Mouse (Mus musculus): ENCODE measurements around the gene Cyp24a1. TPM values are rescaled to one million over a fixed set of nuclear protein-coding genes. Genes with fewer than 3 reads are reported as not detected.

Gene Cyp24a1
- total RNA-seq (2021) = not detected
- long read RNA-seq, experiment 1 = 0 reads
- long read RNA-seq, experiment 2 = 0 reads

GRCm38 (mm10) chr2:170497091-170497566 lies at the start of gene Cyp24a1:
TSS of gene Cyp24a1 (minus strand) at chr2:170497145.
- DNase-seq (ENCODE audit: low spot score in 2 of 2) = no peak

- DNase-seq (ENCODE audit: low spot score in 2 of 2) = no peak
These were observed 48.8 kb upstream of the Cyp24a1 start for GRCm38 (mm10) chr2:170545745-170546144.

GRCm38 (mm10) chr2:170544950-170545349 lies 48.0 kb upstream of the Cyp24a1 start:
- DNase-seq (ENCODE audit: low spot score in 2 of 2) = no peak

GRCm38 (mm10) chr2:170544159-170544558 lies 47.2 kb upstream of the Cyp24a1 start:
- no peak for DNase-seq (ENCODE audit: low spot score in 2 of 2)

GRCm38 (mm10) chr2:170543625-170544024 lies 46.7 kb upstream of the Cyp24a1 start:
- DNase-seq (ENCODE audit: low spot score in 2 of 2) = no peak

GRCm38 (mm10) chr2:170539211-170539610 lies 42.3 kb upstream of the Cyp24a1 start:
- peak; percentile 77 to 81 for DNase-seq (ENCODE audit: low spot score in 2 of 2)

GRCm38 (mm10) chr2:170535841-170536240 lies 38.9 kb upstream of the Cyp24a1 start:
- DNase-seq (ENCODE audit: low spot score in 2 of 2) = no peak

- DNase-seq (ENCODE audit: low spot score in 2 of 2) = no peak
These were observed 37.8 kb upstream of the Cyp24a1 start for GRCm38 (mm10) chr2:170534803-170535174.

GRCm38 (mm10) chr2:170534116-170534802 lies 37.3 kb upstream of the Cyp24a1 start:
- no peak for DNase-seq (ENCODE audit: low spot score in 2 of 2)

- DNase-seq (ENCODE audit: low spot score in 2 of 2) = no peak
These were observed 33.3 kb upstream of the Cyp24a1 start for GRCm38 (mm10) chr2:170530256-170530655.

GRCm38 (mm10) chr2:170529766-170530165 lies 32.8 kb upstream of the Cyp24a1 start:
- no peak for DNase-seq (ENCODE audit: low spot score in 2 of 2)

GRCm38 (mm10) chr2:170528061-170528460 lies 31.1 kb upstream of the Cyp24a1 start:
- no peak for DNase-seq (ENCODE audit: low spot score in 2 of 2)

- no peak for DNase-seq (ENCODE audit: low spot score in 2 of 2)
These were observed 29.6 kb upstream of the Cyp24a1 start for GRCm38 (mm10) chr2:170526513-170526912.

GRCm38 (mm10) chr2:170520321-170520971 lies 23.5 kb upstream of the Cyp24a1 start:
- peak; percentile 57 to 70 for DNase-seq (ENCODE audit: low spot score in 2 of 2)

GRCm38 (mm10) chr2:170513756-170514155 lies 16.8 kb upstream of the Cyp24a1 start:
- DNase-seq (ENCODE audit: low spot score in 2 of 2) = no peak

GRCm38 (mm10) chr2:170511073-170511891 lies 14.3 kb upstream of the Cyp24a1 start:
- peak; percentile 89 to 91 for DNase-seq (ENCODE audit: low spot score in 2 of 2)

- DNase-seq (ENCODE audit: low spot score in 2 of 2) = peak; percentile 93 to 98
These were observed 11.9 kb upstream of the Cyp24a1 start for GRCm38 (mm10) chr2:170508821-170509220.

- peak; percentile 85 to 87 for DNase-seq (ENCODE audit: low spot score in 2 of 2)
These were observed 10.8 kb upstream of the Cyp24a1 start for GRCm38 (mm10) chr2:170507734-170508133.

- no peak for DNase-seq (ENCODE audit: low spot score in 2 of 2)
These were observed 7.0 kb upstream of the Cyp24a1 start for GRCm38 (mm10) chr2:170503983-170504382.

GRCm38 (mm10) chr2:170503343-170503742 lies 6.4 kb upstream of the Cyp24a1 start:
- DNase-seq (ENCODE audit: low spot score in 2 of 2) = no peak

- DNase-seq (ENCODE audit: low spot score in 2 of 2) = no peak
These were observed 1.1 kb upstream of the Cyp24a1 start for GRCm38 (mm10) chr2:170498011-170498410.

All from left cerebral cortex, adult 18-20 months (tissue).